Mouse (Mus musculus) liver, embryonic 18 days (tissue): ENCODE results near the gene Adcy1. TPM values are rescaled to one million over a fixed set of nuclear protein-coding genes. Genes with fewer than 3 reads are reported as not detected.

ENCODE experiments used
- polyA plus RNA-seq: library from polyadenylated mRNA; depleted of rRNA; stranded (reverse); fragments of >200 nt; gene quantifications from 2 replicates; pipeline ENCODE4 v1.2.3, GENCODE M21; 2012; rRNA removed

Adcy1 gene
- 0.70 and 0.71 TPM in 2 replicates for polyA plus RNA-seq

GRCm38 (mm10) chr11:7063001-7063584 is at the start of gene Adcy1:
Gene Adcy1 (plus strand): TSS chr11:7063489.

GRCm38 (mm10) chr11:7188469-7188868 is 125.2 kb downstream of the Adcy1 start, which contains the start of gene Gm11985:
Gene Gm11985 (minus strand): TSS chr11:7188569.

GRCm38 (mm10) chr11:7197491-7197941 is 134.2 kb downstream of the Adcy1 start, which contains the start of gene Igfbp1:
Gene Igfbp1 (plus strand): TSS chr11:7197782.

GRCm38 (mm10) chr11:7213501-7214341 is 150.4 kb downstream of the Adcy1 start, which contains the start of gene Igfbp3:
Gene Igfbp3 (minus strand): TSS chr11:7213923.

Other genes with a start within 250 kb of the Adcy1 start
- gene Gm11983, start 225.8 kb upstream of the Adcy1 start, polyA plus RNA-seq = not detected in 2 replicates
- gene Gm11985, start 125.1 kb downstream of the Adcy1 start, polyA plus RNA-seq = 0.03 TPM in 1 of 2 replicates, not detected in the other
- 989 and 1,166 TPM in 2 replicates for gene Igfbp1, start 134.3 kb downstream of the Adcy1 start, polyA plus RNA-seq
- 27.5 and 30.0 TPM in 2 replicates for gene Igfbp3, start 150.4 kb downstream of the Adcy1 start, polyA plus RNA-seq